ENCODE assay signal across 8 mouse cellular contexts in genomic region chr14:87451645-87452443, GRCm38 (mm10). TPM values are rescaled to one million over a fixed set of nuclear protein-coding genes. Genes with fewer than 3 reads are reported as not detected.
DNase-seq lines count a peak whose midpoint lies in the region; ATAC-seq lines count a peak whose summit lies in the region.
"Had no signal": no experiment of that assay in that cellular context is flagged by ENCODE, and none has a peak within 500 bp of the region (broad histone marks: within the 10 kb centered on the region; RNA-seq: fewer than 3 reads in every experiment).

No protein-coding gene starts in this region.

- no peaks in the 10 kb centered on the region for H3K36me3 ChIP-seq in forebrain, embryonic 14.5 days (ENCODE audit: control insufficient read depth, insufficient read depth, low read length)
- no peaks in the 10 kb centered on the region for H3K36me3 ChIP-seq in hindbrain, embryonic 14.5 days (replicated peaks; ENCODE audit: control insufficient read depth, insufficient read depth)

- H3K9me3 ChIP-seq in forebrain, embryonic 14.5 days (replicated peaks; ENCODE audit: control insufficient read depth, low read length): no peaks in the 10 kb centered on the region
- H3K9me3 ChIP-seq in hindbrain, embryonic 14.5 days (ENCODE audit: control insufficient read depth, low read length): no peaks in the 10 kb centered on the region
- H3K9me3 ChIP-seq: limb, embryonic 15.5 days had no signal

- 9% methylated on average over 7 of the region's 7 CpGs for WGBS in forebrain, embryonic 14.5 days
- 7% methylated on average over 7 of the region's 7 CpGs for WGBS in hindbrain, embryonic 14.5 days

- H3K4me3 ChIP-seq in forebrain, embryonic 14.5 days (ENCODE audit: low read depth, low read length): no peak overlapping the region
- H3K4me3 ChIP-seq in hindbrain, embryonic 14.5 days (replicated peaks; ENCODE audit: low read length): no peak overlapping the region
- H3K4me3 ChIP-seq: limb, embryonic 15.5 days had no signal

- H3K27ac ChIP-seq in forebrain, embryonic 14.5 days (ENCODE audit: low read depth, low read length): no peak overlapping the region
- H3K27ac ChIP-seq in hindbrain, embryonic 14.5 days: peak overlapping the region; percentile 60
- H3K27ac ChIP-seq: limb, embryonic 15.5 days had no signal

- no peaks in the 10 kb centered on the region; the same call in 1 of the 2 replicates for H3K4me1 ChIP-seq in forebrain, embryonic 14.5 days (ENCODE audit: control insufficient read depth, insufficient read depth, low read length)
- H3K4me1 ChIP-seq in hindbrain, embryonic 14.5 days (replicated peaks; ENCODE audit: control insufficient read depth, insufficient read depth, low read length): no peaks in the 10 kb centered on the region

- H3K4me2 ChIP-seq in forebrain, embryonic 14.5 days (ENCODE audit: low read length): no peak overlapping the region
- peak overlapping the region; percentile 16; the same call in 1 of the 2 replicates for H3K4me2 ChIP-seq in hindbrain, embryonic 14.5 days (replicated peaks)
- H3K4me2 ChIP-seq: limb, embryonic 15.5 days had no signal

- ATAC-seq in forebrain, embryonic 14.5 days: peak; percentile 78
- ATAC-seq in hindbrain, embryonic 14.5 days (ENCODE audit: low FRiP score): peak; percentile 85

- H3K27me3 ChIP-seq in forebrain, embryonic 14.5 days (replicated peaks; ENCODE audit: control insufficient read depth, insufficient read depth, low read length): no peaks in the 10 kb centered on the region
- no peaks in the 10 kb centered on the region for H3K27me3 ChIP-seq in hindbrain, embryonic 14.5 days (ENCODE audit: control insufficient read depth, insufficient read depth, low read length)
- H3K27me3 ChIP-seq: limb, embryonic 15.5 days had no signal

- DNase-seq in R1 (ENCODE audit: low read depth, low spot score): peak; percentile 60
- DNase-seq in cerebellum, adult 11 months: peak; percentile 60
- peak; percentile 91 for DNase-seq in forebrain, embryonic 14.5 days (ENCODE audit: low spot score)
- peak; percentile 99 for DNase-seq in hindbrain, embryonic 14.5 days (ENCODE audit: low spot score)
- DNase-seq in layer of hippocampus, adult 9-11 months: peak; percentile 39
- DNase-seq in lung, postnatal 10 days: peak; percentile 80
- peak; percentile 53 for DNase-seq in retina, postnatal 7 days (ENCODE audit: low read depth, low spot score)

- no peak overlapping the region; the same call in 1 of the 2 replicates for H3K9ac ChIP-seq in forebrain, embryonic 14.5 days (ENCODE audit: low read length)
- peak overlapping the region; percentile 35; the same call in 1 of the 2 replicates for H3K9ac ChIP-seq in hindbrain, embryonic 14.5 days
- H3K9ac ChIP-seq: limb, embryonic 15.5 days had no signal

RNA-seq across cellular contexts. Expression of gene Tdrd3, which starts 35.4 kb away (rescaled TPM):
- polyA plus RNA-seq in forebrain, embryonic 14.5 days (2014; fragmentation: Nextera tagmentation; extraction: Ambion mirVana): 56.8 and 62.3 TPM in 2 replicates
- polyA plus RNA-seq in hindbrain, embryonic 14.5 days (2014; fragmentation: Nextera tagmentation; extraction: Ambion mirVana): 45.9 and 51.0 TPM in 2 replicates

Comparison
In these comparisons a context has a peak if more than half of its experiments do, and no peak if none do; other contexts are left out.
1. DNase-seq: peak in every context shown above with its lines; median percentile 99 in hindbrain, embryonic 14.5 days; 91 in forebrain, embryonic 14.5 days; 80 in lung, postnatal 10 days; 60 in R1; 60 in cerebellum, adult 11 months; 53 in retina, postnatal 7 days; 39 in layer of hippocampus, adult 9-11 months.